Mouse (Mus musculus) liver, embryonic 14.5 days (tissue): ENCODE measurements around the gene Abhd4. TPM values are rescaled to one million over a fixed set of nuclear protein-coding genes. Genes with fewer than 3 reads are reported as not detected.

Experiments used
- ATAC-seq: fragments of 200-750 bp; cut with Nextera tagmentation; 2 replicates; pipeline ENCODE4 v1.8.0; 2017; ENCODE audit warnings: moderate number of reproducible peaks, mild to moderate bottlenecking, moderate library complexity; ENCODE audit not compliant: insufficient read depth
- DNase-seq, 3 experiments: peaks; one replicate each; pipeline ENCODE4 v3.0.0-alpha.2; 2012 to 2013; ENCODE audit warnings: low read depth in 3 of 3, low spot score in 3 of 3
- H3K27ac ChIP-seq: fragments of 300-500 bp; sonication (generic); 2 replicates; pipeline ENCODE4 v1.5.1; 2014; ENCODE audit warnings: moderate library complexity, mild to moderate bottlenecking, control low read depth, inconsistent platforms
- H3K27me3 ChIP-seq: fragments of 300-500 bp; sonication (generic); 2 replicates; pipeline ENCODE4 v1.6.1; 2014; ENCODE audit warnings: mild to moderate bottlenecking, low read length, moderate library complexity; ENCODE audit not compliant: control insufficient read depth, insufficient read depth
- H3K36me3 ChIP-seq: fragments of 300-500 bp; sonication (generic); replicated peaks from 2 replicates; pipeline ENCODE4 v1.6.1; 2014; ENCODE audit warnings: low read depth; ENCODE audit not compliant: control insufficient read depth, insufficient read depth
- H3K4me1 ChIP-seq, 2 experiments: fragments of 200-500 bp in 1 of 2; fragments of 300-500 bp in 1 of 2; sonication (generic) in 1 of 2; replicated peaks; 2 replicates each; pipeline ENCODE4 v1.6.1; 2012 to 2014; ENCODE audit warnings: antibody characterized with exemption in 1 of 2, inconsistent platforms in 1 of 2, low read length in 1 of 2; ENCODE audit not compliant: control insufficient read depth in 2 of 2, insufficient read depth in 2 of 2
- H3K4me2 ChIP-seq: fragments of 300-500 bp; sonication (generic); 2 replicates; pipeline ENCODE4 v1.6.1; 2014; ENCODE audit warnings: low read depth, mild to moderate bottlenecking, control low read depth, moderate library complexity
- H3K4me3 ChIP-seq, 2 experiments: fragments of 200-500 bp in 1 of 2; fragments of 300-500 bp in 1 of 2; sonication (generic) in 1 of 2; 2 replicates each; pipeline ENCODE4 v1.5.1; 2012 to 2014; ENCODE audit warnings: low read depth in 2 of 2, low read length in 2 of 2, mild to moderate bottlenecking in 2 of 2, control low read depth in 1 of 2, inconsistent platforms in 1 of 2, moderate library complexity in 1 of 2; ENCODE audit not compliant: insufficient read depth in 1 of 2
- H3K9ac ChIP-seq: fragments of 300-500 bp; sonication (generic); replicated peaks from 2 replicates; pipeline ENCODE4 v1.6.1; 2014; ENCODE audit warnings: mild to moderate bottlenecking, control low read depth, moderate library complexity
- H3K9me3 ChIP-seq: fragments of 300-500 bp; sonication (generic); 2 replicates; pipeline ENCODE4 v1.6.1; 2016; ENCODE audit warnings: low read length, mixed read lengths; ENCODE audit not compliant: control insufficient read depth
- CTCF ChIP-seq: IDR thresholded peaks from 2 replicates; pipeline ENCODE4 v1.5.1; 2016; ENCODE audit warnings: antibody characterized with exemption, low read depth, control low read depth
- EP300 ChIP-seq: IDR thresholded peaks from 2 replicates; pipeline ENCODE4 v1.6.1; 2016; ENCODE audit warnings: antibody characterized with exemption, low read depth
- WGBS: fragments of 180-500 bp; shearing (Covaris S2); extraction: QIAGEN DNeasy Blood & Tissue Kit; methylation state at CpG from one replicate; pipeline ENCODE4 v1.1.7; 2014; ENCODE audit not compliant: insufficient replicate concordance; 5-methylcytosine and 5-hydroxymethylcytosine counted together
- polyA plus RNA-seq, 2 experiments: library from polyadenylated mRNA; depleted of rRNA in 1 of 2; stranded (reverse) in 1 of 2; unstranded in 1 of 2; fragments of >200 nt; fragmentation: Nextera tagmentation in 1 of 2; extraction: Ambion mirVana in 1 of 2; gene quantifications; 2 replicates each; pipeline versions ENCODE4 v1.2.1 to v1.2.3; 2012 to 2014

Gene Abhd4
- polyA plus RNA-seq, 2 experiments, result 6.1 to 14.9 TPM

GRCm38 (mm10) chr14:54224484-54225467, 29.2 kb upstream of the Abhd4 start:
- ATAC-seq (no peak), DNase-seq (no peak)
- H3K4me1 ChIP-seq, result peaks cover 19 to 41% of the 10 kb centered on the region in 2 experiments
- no peak overlapping the region for H3K9ac ChIP-seq
- H3K4me3 ChIP-seq, result no peak overlapping the region
- H3K27me3 ChIP-seq, result no peaks in the 10 kb centered on the region
- no peaks in the 10 kb centered on the region for H3K36me3 ChIP-seq
- H3K4me2 ChIP-seq, result no peak overlapping the region
- no peak for TF ChIP-seq CTCF
- TF ChIP-seq EP300, result no peak
- H3K9me3 ChIP-seq, result no peaks in the 10 kb centered on the region
- 39% methylated on average over 16 of the region's 16 CpGs for WGBS
- H3K27ac ChIP-seq, result no peak overlapping the region

- 72% methylated on average over 11 of the region's 11 CpGs for WGBS
- Histone ChIP-seq H3K27ac (no peak overlapping the region), H3K4me3 (no peak overlapping the region), H3K36me3 (no peaks in the 10 kb centered on the region), H3K4me2 (no peak overlapping the region), H3K9me3 (no peaks in the 10 kb centered on the region), H3K4me1 (peaks cover 19 to 38% of the 10 kb centered on the region in 2 experiments), H3K27me3 (no peaks in the 10 kb centered on the region), H3K9ac (no peak overlapping the region)
- ATAC-seq, result no peak
- TF ChIP-seq EP300, result no peak
- TF ChIP-seq CTCF, result no peak
- no peak for DNase-seq
Observed at GRCm38 (mm10) chr14:54225725-54226124, 28.3 kb upstream of the Abhd4 start.

GRCm38 (mm10) chr14:54226911-54227811, 26.8 kb upstream of the Abhd4 start:
- H3K9ac ChIP-seq, result peak overlapping the region; percentile 63
- DNase-seq, result peak; percentile 45 to 74 (median 60)
- H3K36me3 ChIP-seq, result no peaks in the 10 kb centered on the region
- no peak for TF ChIP-seq CTCF
- peak; percentile 45; the same call in 1 of the 2 replicates for TF ChIP-seq EP300
- peak overlapping the region; percentile 82 for H3K4me2 ChIP-seq
- peak overlapping the region; percentile 27 for H3K27ac ChIP-seq
- H3K27me3 ChIP-seq, result no peaks in the 10 kb centered on the region
- H3K4me3 ChIP-seq, result peak overlapping the region; percentile 44 to 49
- peaks cover 10 to 31% of the 10 kb centered on the region in 2 experiments for H3K4me1 ChIP-seq
- peak; percentile 80 for ATAC-seq
- H3K9me3 ChIP-seq, result no peaks in the 10 kb centered on the region
- WGBS, result 5% methylated on average over 16 of the region's 16 CpGs

GRCm38 (mm10) chr14:54227911-54228451, 26.0 kb upstream of the Abhd4 start:
- H3K27ac ChIP-seq, result peak overlapping the region; percentile 27; the same call in 1 of the 2 replicates
- DNase-seq, result peak in 1 of 3 experiments; percentile 58
- no peaks in the 10 kb centered on the region for H3K27me3 ChIP-seq
- no peaks in the 10 kb centered on the region for H3K9me3 ChIP-seq
- peak overlapping the region; percentile 63 for H3K9ac ChIP-seq
- peak overlapping the region; percentile 44 to 58 for H3K4me3 ChIP-seq
- under 1% methylated on average over 10 of the region's 10 CpGs for WGBS
- peak overlapping the region; percentile 82 for H3K4me2 ChIP-seq
- no peaks in the 10 kb centered on the region for H3K36me3 ChIP-seq
- peak; percentile 50 for ATAC-seq
- TF ChIP-seq CTCF, result peak; percentile 88
- TF ChIP-seq EP300, result no peak; the same call in 1 of the 2 replicates
- H3K4me1 ChIP-seq, result peaks cover 10 to 33% of the 10 kb centered on the region in 2 experiments
